Mouse (Mus musculus) midbrain, embryonic 16.5 days (tissue): Measurements from ENCODE around the gene Wdr62. TPM values are rescaled to one million over a fixed set of nuclear protein-coding genes. Genes with fewer than 3 reads are reported as not detected.
A peak's percentile ranks its signal among the peaks of the same experiment; 100 is the strongest.

ENCODE experiments used
- ATAC-seq: fragments of 200-750 bp; cut with Nextera tagmentation; 2 replicates; pipeline ENCODE4 v1.8.0; 2017; ENCODE audit warnings: moderate TSS enrichment
- H3K27ac ChIP-seq: fragments of 300-500 bp; sonication (generic); 2 replicates; pipeline ENCODE4 v1.5.1; 2014; ENCODE audit warnings: mild to moderate bottlenecking, low read length, mixed read lengths
- H3K27me3 ChIP-seq: fragments of 300-500 bp; sonication (generic); 2 replicates; pipeline ENCODE4 v1.6.1; 2014; ENCODE audit warnings: low read depth, low read length, mixed read lengths; ENCODE audit not compliant: control insufficient read depth, insufficient read depth
- H3K36me3 ChIP-seq: fragments of 300-500 bp; sonication (generic); 2 replicates; pipeline ENCODE4 v1.6.1; 2014; ENCODE audit warnings: mild to moderate bottlenecking, low read length, moderate library complexity, mixed read lengths; ENCODE audit not compliant: control insufficient read depth, insufficient read depth
- H3K4me1 ChIP-seq: fragments of 300-500 bp; sonication (generic); 2 replicates; pipeline ENCODE4 v1.6.1; 2014; ENCODE audit warnings: mild to moderate bottlenecking, low read length, mixed read lengths; ENCODE audit not compliant: control insufficient read depth, insufficient read depth
- H3K4me2 ChIP-seq: fragments of 300-500 bp; sonication (generic); 2 replicates; pipeline ENCODE4 v1.6.1; 2014; ENCODE audit warnings: mild to moderate bottlenecking, low read length, mixed read lengths
- H3K4me3 ChIP-seq: fragments of 300-500 bp; sonication (generic); 2 replicates; pipeline ENCODE4 v1.5.1; 2014; ENCODE audit warnings: low read depth, mild to moderate bottlenecking, low read length, moderate library complexity, mixed read lengths
- H3K9ac ChIP-seq: fragments of 300-500 bp; sonication (generic); 2 replicates; pipeline ENCODE4 v1.6.1; 2014; ENCODE audit warnings: low read depth, low read length, mixed read lengths
- H3K9me3 ChIP-seq: fragments of 300-500 bp; sonication (generic); replicated peaks from 2 replicates; pipeline ENCODE4 v1.6.1; 2014; ENCODE audit warnings: mild to moderate bottlenecking, low read length, mixed read lengths; ENCODE audit not compliant: control insufficient read depth, poor library complexity, severe bottlenecking
- WGBS: fragments of 180-500 bp; shearing (Covaris S2); extraction: QIAGEN DNeasy Blood & Tissue Kit; methylation state at CpG from one replicate; pipeline ENCODE4 v1.1.7; 2014; 5-methylcytosine and 5-hydroxymethylcytosine counted together
- polyA plus RNA-seq: library from polyadenylated mRNA; unstranded; fragments of >200 nt; fragmentation: Nextera tagmentation; extraction: Ambion mirVana; gene quantifications from 2 replicates; pipeline ENCODE4 v1.2.1, GENCODE M21; 2015

Wdr62 gene
- polyA plus RNA-seq, 1 experiment from 2014 or later = 4.0 TPM

DNA sequence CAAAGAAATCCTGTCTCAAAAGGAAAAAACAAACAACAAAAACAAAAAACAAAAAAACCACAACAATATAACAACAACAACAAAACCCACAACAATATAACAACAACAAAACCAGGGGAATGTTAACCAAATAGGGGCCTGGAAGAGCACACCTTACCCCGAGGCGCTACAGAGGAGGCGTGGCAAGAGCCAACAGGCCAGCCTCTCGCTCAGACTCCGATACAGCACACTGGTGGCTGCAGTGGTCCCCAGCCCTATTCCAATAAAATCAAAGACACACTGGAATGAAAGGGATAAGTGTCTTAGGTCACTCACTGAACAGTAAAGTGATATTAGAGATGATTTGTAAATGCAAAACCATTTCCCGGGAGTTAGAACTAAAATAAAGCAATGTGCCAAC, 683 bp downstream of the Wdr62 start:
- no peaks in the 10 kb centered on the region for H3K27me3 ChIP-seq
- H3K4me2 ChIP-seq = peak overlapping the region; percentile 97
- WGBS = 0% methylated on average over 6 of the region's 6 CpGs
- no peaks in the 10 kb centered on the region for H3K36me3 ChIP-seq
- no peaks in the 10 kb centered on the region for H3K9me3 ChIP-seq
- peak overlapping the region; percentile 69 for H3K4me3 ChIP-seq
- no peak for ATAC-seq
- peak overlapping the region; percentile 56; the same call in 1 of the 2 replicates for H3K9ac ChIP-seq
- peaks cover 6% of the 10 kb centered on the region; the same call in 1 of the 2 replicates for H3K4me1 ChIP-seq
- H3K27ac ChIP-seq = no peak overlapping the region

DNA sequence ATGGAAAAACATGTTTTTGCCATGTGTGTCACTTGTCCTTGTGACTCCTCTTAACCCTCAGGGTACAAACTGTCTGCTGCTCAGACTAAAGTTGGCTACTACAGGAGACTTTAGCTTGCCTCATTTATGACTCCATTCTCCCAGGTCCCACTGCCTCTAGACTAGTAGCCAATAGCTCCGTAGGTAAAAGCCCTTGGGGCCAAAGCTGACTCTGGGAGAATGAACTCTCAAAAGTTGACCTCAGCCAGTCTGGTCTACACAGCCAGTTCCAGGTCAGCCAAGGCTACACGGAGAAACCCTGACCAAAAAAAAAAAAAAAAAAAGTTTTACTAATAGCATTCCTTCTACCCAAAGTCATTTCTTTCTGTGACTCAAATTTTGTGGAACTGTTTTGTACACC, 1.3 kb downstream of the Wdr62 start:
- 74% methylated on average over 2 of the region's 2 CpGs for WGBS
- H3K4me3 ChIP-seq = no peak overlapping the region

DNA sequence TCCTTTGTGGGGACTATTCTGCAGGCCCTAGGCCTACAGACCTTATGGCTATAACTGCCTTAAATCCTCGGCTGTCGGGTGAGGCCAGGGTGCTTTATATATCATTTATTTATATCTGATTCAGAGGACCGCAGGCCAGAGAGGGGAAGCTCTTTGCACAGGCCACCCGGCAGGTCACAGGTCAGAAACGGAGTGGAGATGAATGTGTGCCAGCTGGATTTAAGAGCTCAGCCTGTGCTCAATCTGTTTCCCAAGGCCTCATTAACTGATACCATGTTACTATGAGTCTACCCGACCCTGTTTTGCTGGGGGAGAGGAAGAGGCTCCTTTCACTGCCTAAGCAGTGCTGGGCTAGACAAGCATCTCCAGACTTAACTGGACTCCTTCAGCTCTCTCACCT, 5.8 kb downstream of the Wdr62 start:
- Histone ChIP-seq H3K27ac (no peak overlapping the region), H3K4me3 (no peak overlapping the region), H3K36me3 (no peaks in the 10 kb centered on the region), H3K4me1 (no peaks in the 10 kb centered on the region), H3K9ac (no peak overlapping the region), H3K27me3 (no peaks in the 10 kb centered on the region), H3K4me2 (no peak overlapping the region), H3K9me3 (no peaks in the 10 kb centered on the region)
- 82% methylated on average over 6 of the region's 6 CpGs for WGBS
- no peak for ATAC-seq

More for the DNA sequence above, 1.3 kb downstream of the Wdr62 start:
- H3K4me2 ChIP-seq = no peak overlapping the region
- no peak overlapping the region for H3K27ac ChIP-seq
- ATAC-seq = no peak
- H3K9ac ChIP-seq = no peak overlapping the region
- no peaks in the 10 kb centered on the region for H3K36me3 ChIP-seq
- H3K27me3 ChIP-seq = no peaks in the 10 kb centered on the region
- H3K4me1 ChIP-seq = peaks cover 6% of the 10 kb centered on the region; the same call in 1 of the 2 replicates
- H3K9me3 ChIP-seq = no peaks in the 10 kb centered on the region

DNA sequence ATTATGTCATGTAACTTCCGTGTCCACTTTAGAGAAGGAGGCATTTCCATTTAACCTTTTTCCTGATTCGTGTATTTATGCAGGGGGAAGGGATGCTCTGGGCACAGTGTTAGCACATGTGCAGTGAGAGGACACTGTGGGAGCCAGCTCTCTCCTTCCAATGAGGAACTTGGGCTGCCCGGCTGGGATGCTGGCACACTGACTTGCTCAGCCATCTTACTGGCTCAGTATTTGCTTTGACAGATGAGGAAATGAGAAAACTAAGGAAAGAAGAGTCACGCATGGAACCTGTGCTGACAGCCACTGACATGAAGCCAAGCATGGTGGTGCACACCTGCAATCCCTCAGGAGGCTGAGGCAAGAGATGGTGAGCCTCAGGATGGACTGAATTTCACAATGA, 10.6 kb downstream of the Wdr62 start:
- no peak for ATAC-seq
- H3K27ac ChIP-seq = no peak overlapping the region
- no peaks in the 10 kb centered on the region for H3K9me3 ChIP-seq
- no peak overlapping the region for H3K9ac ChIP-seq
- no peak overlapping the region for H3K4me2 ChIP-seq
- no peaks in the 10 kb centered on the region for H3K27me3 ChIP-seq
- no peak overlapping the region for H3K4me3 ChIP-seq
- WGBS = 91% methylated on average over 4 of the region's 4 CpGs
- no peaks in the 10 kb centered on the region for H3K4me1 ChIP-seq
- no peaks in the 10 kb centered on the region for H3K36me3 ChIP-seq

DNA sequence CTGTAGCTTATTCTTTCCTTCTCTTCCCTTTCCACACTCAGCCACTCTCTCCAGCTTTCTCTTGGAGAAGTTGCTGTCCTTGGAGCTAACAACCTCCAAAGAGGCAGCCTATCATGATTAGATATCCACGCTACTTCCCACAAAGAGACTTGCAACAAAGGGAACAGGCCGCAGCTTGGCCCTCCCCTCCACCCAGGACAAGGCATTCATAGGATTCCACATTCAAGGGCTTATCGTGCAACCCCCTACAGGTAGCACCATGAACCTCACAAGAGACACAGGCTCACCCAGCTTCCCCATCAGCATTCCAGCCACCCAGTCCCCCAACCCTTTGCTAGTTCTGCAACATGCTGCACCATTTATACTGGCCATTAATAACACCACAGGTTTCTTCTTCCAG, 13.4 kb downstream of the Wdr62 start:
- Histone ChIP-seq H3K4me1 (no peaks in the 10 kb centered on the region), H3K27ac (no peak overlapping the region), H3K4me3 (no peak overlapping the region), H3K36me3 (no peaks in the 10 kb centered on the region), H3K9me3 (no peaks in the 10 kb centered on the region), H3K9ac (no peak overlapping the region), H3K27me3 (no peaks in the 10 kb centered on the region), H3K4me2 (no peak overlapping the region)
- WGBS = 83% methylated on average over 3 of the region's 3 CpGs
- no peak for ATAC-seq

DNA sequence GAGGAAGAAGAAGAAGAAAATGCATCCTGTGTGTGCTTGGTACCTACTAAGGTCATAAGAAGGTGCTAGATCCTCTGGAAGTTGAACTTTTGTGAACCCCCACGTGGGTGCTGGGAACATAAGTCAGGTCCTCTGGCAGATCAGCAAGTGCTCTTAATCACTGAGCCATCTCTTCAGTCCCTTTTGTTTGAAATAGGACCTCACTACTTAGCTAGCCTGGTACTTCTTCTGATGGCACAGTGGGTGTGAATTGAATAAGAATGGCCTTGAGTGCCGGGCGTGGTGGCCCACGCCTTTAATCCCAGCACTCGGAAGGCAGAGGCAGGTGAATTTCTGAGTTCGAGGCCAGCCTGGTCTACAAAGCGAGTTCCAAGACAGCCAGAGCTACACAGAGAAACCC, 14.3 kb downstream of the Wdr62 start:
- WGBS = 89% methylated on average over 7 of the region's 7 CpGs
- Histone ChIP-seq H3K4me1 (no peaks in the 10 kb centered on the region), H3K9ac (no peak overlapping the region), H3K27me3 (no peaks in the 10 kb centered on the region), H3K36me3 (no peaks in the 10 kb centered on the region), H3K4me2 (no peak overlapping the region), H3K4me3 (no peak overlapping the region), H3K9me3 (no peaks in the 10 kb centered on the region), H3K27ac (no peak overlapping the region)
- no peak for ATAC-seq

DNA sequence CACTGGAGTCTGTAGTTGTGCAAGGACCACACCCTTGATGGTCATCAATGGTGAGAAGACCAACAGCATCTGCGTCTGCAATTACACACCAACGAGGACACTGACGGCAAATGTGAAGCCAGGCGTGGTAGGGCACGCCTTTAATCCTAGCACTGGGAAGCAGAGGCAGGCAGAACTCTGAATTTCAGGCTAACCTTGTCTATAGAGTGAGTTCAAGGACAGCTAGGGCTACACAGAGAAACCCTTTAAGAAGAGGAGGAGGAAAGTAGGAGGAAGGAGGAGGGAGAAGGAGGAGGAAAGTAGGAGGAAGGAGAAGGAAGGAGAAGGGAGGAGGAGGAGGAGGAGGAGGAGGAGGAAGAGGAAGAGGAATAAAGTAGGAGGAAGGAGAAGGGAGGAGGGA, 14.7 kb downstream of the Wdr62 start:
- Histone ChIP-seq H3K27me3 (no peaks in the 10 kb centered on the region), H3K4me2 (no peak overlapping the region), H3K36me3 (no peaks in the 10 kb centered on the region), H3K9ac (no peak overlapping the region), H3K9me3 (no peaks in the 10 kb centered on the region), H3K4me1 (no peaks in the 10 kb centered on the region), H3K27ac (no peak overlapping the region), H3K4me3 (no peak overlapping the region)
- ATAC-seq = no peak
- 95% methylated on average over 5 of the region's 5 CpGs for WGBS

DNA sequence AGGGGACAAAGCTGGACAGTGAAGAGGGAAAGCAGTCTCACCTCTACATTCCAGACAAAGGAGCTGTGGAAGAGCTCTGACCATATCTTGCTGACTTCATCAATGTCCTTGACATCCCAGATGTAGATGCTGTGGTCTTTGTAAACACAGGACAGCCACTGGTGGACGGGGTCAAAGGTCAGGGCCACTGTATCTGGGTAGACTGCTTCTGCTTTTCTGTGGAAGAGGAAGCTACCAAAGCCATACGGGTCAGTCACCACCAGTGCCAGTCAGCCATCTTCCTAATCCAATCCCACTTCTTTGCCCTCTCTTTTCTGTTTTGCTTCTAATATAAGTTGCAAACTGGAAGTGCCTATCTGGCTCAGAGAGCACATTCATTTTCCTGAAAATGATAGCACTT, 15.2 kb downstream of the Wdr62 start:
- H3K9me3 ChIP-seq = no peaks in the 10 kb centered on the region
- no peak overlapping the region for H3K9ac ChIP-seq
- no peak for ATAC-seq
- WGBS = 83% methylated on average over 2 of the region's 2 CpGs
- H3K4me2 ChIP-seq = no peak overlapping the region
- no peaks in the 10 kb centered on the region for H3K27me3 ChIP-seq
- no peak overlapping the region for H3K27ac ChIP-seq
- H3K4me3 ChIP-seq = no peak overlapping the region
- no peaks in the 10 kb centered on the region for H3K4me1 ChIP-seq
- no peaks in the 10 kb centered on the region for H3K36me3 ChIP-seq

DNA sequence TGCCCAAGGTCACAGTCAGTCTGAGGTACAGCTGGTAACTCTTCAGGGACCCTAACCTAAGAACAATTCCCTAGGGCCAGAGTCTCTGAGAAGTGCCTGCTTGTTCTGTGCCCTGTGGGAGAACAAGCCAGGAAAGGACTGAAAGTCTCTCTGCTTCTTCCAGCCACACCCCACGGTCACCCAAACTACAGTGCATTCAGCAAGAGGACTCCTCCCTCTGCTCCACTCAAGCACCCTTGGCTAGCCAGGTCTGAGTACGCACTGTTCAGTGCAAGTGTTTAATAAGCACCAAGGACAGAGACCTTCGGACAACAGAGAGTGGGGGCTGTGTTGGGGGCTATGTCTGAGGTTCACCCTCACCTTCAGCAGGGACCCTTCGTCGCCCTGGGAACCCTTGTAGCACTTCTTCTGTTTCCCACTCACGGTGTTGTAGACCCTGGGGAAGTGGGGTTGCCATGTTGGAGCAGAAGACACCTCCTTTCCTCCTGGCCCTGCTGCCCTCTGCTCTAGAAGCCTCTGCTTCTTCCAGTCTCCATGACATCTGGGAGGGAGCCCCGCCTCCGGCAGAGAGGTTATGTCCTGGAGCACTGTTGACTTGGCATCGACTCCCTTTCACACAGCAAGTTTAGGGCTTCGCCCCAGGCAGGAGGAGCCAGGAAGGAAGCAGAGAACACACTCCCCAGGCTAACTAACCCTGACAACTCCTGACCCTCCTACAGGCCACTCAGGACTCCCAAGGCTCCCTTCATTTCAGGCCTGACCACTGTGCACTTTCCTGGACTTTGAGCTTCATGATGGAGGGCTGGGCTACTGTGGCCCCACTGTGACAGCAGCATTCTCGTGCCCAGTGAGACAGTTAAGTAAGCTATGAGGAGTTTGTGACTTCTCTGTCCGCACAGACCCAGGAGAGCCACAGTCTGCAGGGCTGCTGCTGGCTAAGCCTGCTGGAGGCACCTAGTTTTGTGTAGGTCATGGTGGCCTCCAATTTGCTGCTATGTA, 28.0 kb downstream of the Wdr62 start:
- Histone ChIP-seq H3K9me3 (no peaks in the 10 kb centered on the region), H3K9ac (no peak overlapping the region), H3K36me3 (no peaks in the 10 kb centered on the region; the same call in 1 of the 2 replicates), H3K27me3 (no peaks in the 10 kb centered on the region), H3K4me2 (no peak overlapping the region), H3K4me1 (no peaks in the 10 kb centered on the region), H3K27ac (no peak overlapping the region), H3K4me3 (no peak overlapping the region)
- ATAC-seq = no peak
- 89% methylated on average over 12 of the region's 12 CpGs for WGBS
